Mouse (Mus musculus): ENCODE data around the gene Limd2.

DNA sequence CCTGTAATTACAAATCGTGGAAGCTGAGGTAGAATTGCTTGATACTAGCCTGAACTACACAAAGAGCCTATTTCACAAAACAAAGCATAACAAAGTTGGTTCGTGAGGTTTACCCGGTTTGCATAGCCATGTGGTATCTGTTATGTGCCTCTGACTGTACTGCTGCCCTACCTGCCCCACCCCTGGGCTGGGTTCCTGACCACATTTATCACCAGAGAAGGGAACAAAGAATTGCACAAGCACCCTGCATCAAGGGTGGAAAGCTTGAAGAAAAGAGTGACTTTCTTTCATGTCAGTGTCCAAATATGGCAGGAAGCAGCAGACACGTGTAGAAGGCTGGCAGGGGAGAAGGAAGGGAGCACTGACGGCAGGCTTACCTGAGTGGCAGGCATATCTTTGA, 6.8 kb upstream of the Limd2 start:
- TF ChIP-seq CTCF (IDR thresholded peaks at IDR 0.05; ENCODE audit: extremely low read depth, insufficient read depth, insufficient read length, insufficient replicate concordance) (no peak), POLR2A (IDR thresholded peaks at IDR 0.05; ENCODE audit: low read depth, low read length) (peak; percentile 4; the same call in 1 of the 2 replicates)
